Mouse (Mus musculus) thymus, postnatal 10 days (tissue): ENCODE data around the gene Itgb2.

ENCODE experiments used
- DNase-seq, 2 experiments: peaks; one replicate each; pipeline ENCODE4 v3.0.0; 2021; ENCODE audit warnings: low spot score in 2 of 2

Gene Itgb2

GRCm38 (mm10) chr10:77516379-77516951 lies 13.6 kb upstream of the Itgb2 start:
- DNase-seq: peak in 1 of 2 experiments; percentile 16

GRCm38 (mm10) chr10:77517066-77517620 lies 12.9 kb upstream of the Itgb2 start:
- DNase-seq: peak; percentile 56 to 81

- DNase-seq: no peak
Observed at GRCm38 (mm10) chr10:77517801-77518200, 12.3 kb upstream of the Itgb2 start.

- DNase-seq: no peak
Observed at GRCm38 (mm10) chr10:77519191-77519590, 10.9 kb upstream of the Itgb2 start.

GRCm38 (mm10) chr10:77520497-77520896 lies 9.6 kb upstream of the Itgb2 start:
- DNase-seq: peak; percentile 45 to 58

- DNase-seq: peak; percentile 78 to 86
Observed at GRCm38 (mm10) chr10:77522021-77522731, 7.9 kb upstream of the Itgb2 start.

- DNase-seq: no peak
Observed at GRCm38 (mm10) chr10:77522746-77523145, 7.3 kb upstream of the Itgb2 start.

GRCm38 (mm10) chr10:77523321-77523720 lies 6.7 kb upstream of the Itgb2 start:
- no peak for DNase-seq

- no peak for DNase-seq
Observed at GRCm38 (mm10) chr10:77526488-77526887, 3.6 kb upstream of the Itgb2 start.

GRCm38 (mm10) chr10:77528634-77529033 lies 1.4 kb upstream of the Itgb2 start:
- no peak for DNase-seq

- DNase-seq: peak; percentile 42 to 46
Observed at GRCm38 (mm10) chr10:77531026-77532019, 1.3 kb downstream of the Itgb2 start.

- no peak for DNase-seq
Observed at GRCm38 (mm10) chr10:77532020-77532413, 2.0 kb downstream of the Itgb2 start.

GRCm38 (mm10) chr10:77536727-77537126 lies 6.7 kb downstream of the Itgb2 start:
- DNase-seq: no peak

GRCm38 (mm10) chr10:77537215-77538209 lies 7.5 kb downstream of the Itgb2 start:
- peak in 1 of 2 experiments; percentile 40 for DNase-seq

GRCm38 (mm10) chr10:77539320-77539945 lies 9.4 kb downstream of the Itgb2 start:
- DNase-seq: no peak

GRCm38 (mm10) chr10:77540576-77541102 lies 10.6 kb downstream of the Itgb2 start:
- DNase-seq: no peak

GRCm38 (mm10) chr10:77541864-77542666 lies 12.0 kb downstream of the Itgb2 start:
- DNase-seq: no peak

- no peak for DNase-seq
Observed at GRCm38 (mm10) chr10:77543226-77543625, 13.2 kb downstream of the Itgb2 start.

GRCm38 (mm10) chr10:77544916-77545315 lies 14.9 kb downstream of the Itgb2 start:
- DNase-seq: no peak
